Mouse (Mus musculus): ENCODE data around the gene Sema6c.
"Not testable (repeated sequence)": the region's sequence is repeated elsewhere in the genome, so short reads cannot be mapped to it uniquely, and the experiment has no call there.

Gene Sema6c

GRCm38 (mm10) chr3:95194721-95195135 is 34.5 kb downstream of the Sema6c start:
- DNase-seq: no peak

GRCm38 (mm10) chr3:95195772-95196171 is 35.5 kb downstream of the Sema6c start:
- DNase-seq: no peak

GRCm38 (mm10) chr3:95199101-95199500 is 38.8 kb downstream of the Sema6c start:
- DNase-seq: no peak

- no peak for DNase-seq
Measured at GRCm38 (mm10) chr3:95200132-95200531, 39.9 kb downstream of the Sema6c start.

GRCm38 (mm10) chr3:95200562-95200961 is 40.3 kb downstream of the Sema6c start:
- DNase-seq: no peak

- peak; percentile 25 for DNase-seq
Measured at GRCm38 (mm10) chr3:95203880-95204279, 43.6 kb downstream of the Sema6c start.

GRCm38 (mm10) chr3:95208286-95208685 is 48.0 kb downstream of the Sema6c start:
- no peak for DNase-seq

- no peak for DNase-seq
Measured at GRCm38 (mm10) chr3:95210585-95210984, 50.3 kb downstream of the Sema6c start.

GRCm38 (mm10) chr3:95212889-95213608 is 52.8 kb downstream of the Sema6c start:
- not testable (repeated sequence) for DNase-seq

- DNase-seq: no peak
Measured at GRCm38 (mm10) chr3:95213609-95213975, 53.3 kb downstream of the Sema6c start.

- DNase-seq: no peak
Measured at GRCm38 (mm10) chr3:95216655-95217254, 56.5 kb downstream of the Sema6c start.

GRCm38 (mm10) chr3:95217255-95218134 is 57.2 kb downstream of the Sema6c start, which contains the start of gene Gabpb2:
Gene Gabpb2, minus strand, starts transcription at chr3:95217916.
- peak; percentile 86 for DNase-seq

GRCm38 (mm10) chr3:95218466-95219137 is 58.3 kb downstream of the Sema6c start:
- DNase-seq: no peak

- DNase-seq: no peak
Measured at GRCm38 (mm10) chr3:95223041-95223440, 62.8 kb downstream of the Sema6c start.

Data from right cerebral cortex, postnatal 25 days (tissue).